Mouse (Mus musculus) frontal cortex, adult 2 months (tissue): ENCODE results near the gene Slc35b4. TPM values are rescaled to one million over a fixed set of nuclear protein-coding genes. Genes with fewer than 3 reads are reported as not detected.

Experiments
- DNase-seq, 2 experiments: peaks; one replicate each; pipeline ENCODE4 v3.0.0; 2022; ENCODE audit warnings: low spot score in 1 of 2; ENCODE audit errors: extremely low spot score in 1 of 2
- polyA plus RNA-seq: library from polyadenylated mRNA; depleted of rRNA; stranded (reverse); fragments of >200 nt; gene quantifications from 2 replicates; pipeline ENCODE4 v1.2.3, GENCODE M21; 2012; rRNA removed

Gene Slc35b4
- polyA plus RNA-seq, 1 experiment: 52.6 TPM

- DNase-seq: no peak
Observed at GRCm38 (mm10) chr6:34142931-34143330, 34.0 kb downstream of the Slc35b4 start.

- DNase-seq: no peak
Observed at GRCm38 (mm10) chr6:34138366-34138765, 38.5 kb downstream of the Slc35b4 start.

- DNase-seq: no peak
Observed at GRCm38 (mm10) chr6:34132391-34132790, 44.5 kb downstream of the Slc35b4 start.

- DNase-seq: peak in 1 of 2 experiments; percentile 15
Observed at GRCm38 (mm10) chr6:34129261-34129660, 47.6 kb downstream of the Slc35b4 start.

- no peak for DNase-seq
Observed at GRCm38 (mm10) chr6:34124401-34124800, 52.5 kb downstream of the Slc35b4 start.

GRCm38 (mm10) chr6:34116838-34117478, 60.0 kb downstream of the Slc35b4 start:
- DNase-seq: no peak

GRCm38 (mm10) chr6:34111406-34111805, 65.5 kb downstream of the Slc35b4 start:
- peak in 1 of 2 experiments; percentile 17 for DNase-seq

GRCm38 (mm10) chr6:34110571-34110970, 66.3 kb downstream of the Slc35b4 start:
- no peak for DNase-seq

Other genes starting within 250 kb of the Slc35b4 start
- gene Lrguk, start 147.7 kb downstream of the Slc35b4 start, polyA plus RNA-seq: 1.2 TPM in 2 replicates
- 72.4 and 73.9 TPM in 2 replicates for gene Akr1b3, start 140.4 kb upstream of the Slc35b4 start, polyA plus RNA-seq
- gene Akr1b8, start 177.0 kb upstream of the Slc35b4 start, polyA plus RNA-seq: 1.00 and 1.5 TPM in 2 replicates
- gene Akr1b10, start 207.1 kb upstream of the Slc35b4 start, polyA plus RNA-seq: 32.4 and 34.0 TPM in 2 replicates
- gene Akr1b7, start 235.2 kb upstream of the Slc35b4 start, polyA plus RNA-seq: 0.10 and 0.11 TPM in 2 replicates